Mouse (Mus musculus): Measurements from ENCODE around the gene Zcchc7.

GRCm38 (mm10) chr4:44777711-44778110 lies 22.0 kb downstream of the Zcchc7 start:
- no peak for TF ChIP-seq GATA1 (IDR thresholded peaks at IDR 0.05; ENCODE audit: borderline replicate concordance, low read length)
- TF ChIP-seq FLI1 (IDR thresholded peaks at IDR 0.05; ENCODE audit: low read length) = no peak

All from megakaryocyte, embryonic 14.5 days (primary cell).